Mouse (Mus musculus) 3T3-L1 (cell line): Measurements from ENCODE around the gene Ncapd2.

Experiments used
- DNase-seq: peaks from one replicate; pipeline ENCODE4 v3.0.0-alpha.2; 2015; ENCODE audit warnings: low read depth, low spot score

The Ncapd2 gene

DNA sequence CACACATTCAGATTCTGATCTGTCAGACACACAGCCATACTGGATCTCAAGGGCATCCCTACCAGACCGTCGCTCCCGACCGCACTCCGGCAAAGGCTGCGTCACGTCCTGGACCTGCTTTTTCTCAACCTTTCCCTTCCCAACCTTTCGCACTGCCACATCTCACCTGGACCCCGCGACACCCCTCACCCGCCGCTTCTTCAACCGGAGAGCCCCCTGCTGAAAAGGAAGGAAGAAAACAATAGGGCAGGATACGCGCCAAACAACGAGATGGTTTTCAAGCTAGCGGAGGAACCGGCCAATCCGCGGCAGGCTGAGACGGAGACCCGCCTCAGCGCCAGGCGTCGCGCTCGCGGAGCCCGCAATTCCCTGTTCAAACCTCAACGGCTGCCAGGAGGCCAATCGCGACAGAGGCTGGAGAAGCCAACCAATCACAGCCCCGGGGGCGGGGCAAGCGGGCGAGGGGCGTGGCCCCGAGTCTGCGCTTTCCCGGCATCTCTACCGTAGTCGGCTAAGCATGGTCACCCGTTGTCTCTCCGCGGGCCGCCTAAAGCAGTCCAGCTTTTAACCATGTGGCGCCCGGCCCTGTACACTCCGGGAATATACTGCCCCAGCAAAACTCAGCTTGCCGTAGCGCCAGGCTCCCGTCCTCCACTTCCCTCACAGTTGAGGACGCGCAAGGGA is at the start of gene Ncapd2, which contains the start of gene Mrpl51:
Ncapd2 (minus strand) TSS at position 370 of the 684 bp plus-strand sequence.
Mrpl51 (plus strand) TSS at position 470 of the 684 bp plus-strand sequence.
- peak; percentile 98 for DNase-seq

- DNase-seq = no peak
Observed at GRCm38 (mm10) chr6:125240617-125241016, 49.1 kb upstream of the Ncapd2 start.

DNA sequence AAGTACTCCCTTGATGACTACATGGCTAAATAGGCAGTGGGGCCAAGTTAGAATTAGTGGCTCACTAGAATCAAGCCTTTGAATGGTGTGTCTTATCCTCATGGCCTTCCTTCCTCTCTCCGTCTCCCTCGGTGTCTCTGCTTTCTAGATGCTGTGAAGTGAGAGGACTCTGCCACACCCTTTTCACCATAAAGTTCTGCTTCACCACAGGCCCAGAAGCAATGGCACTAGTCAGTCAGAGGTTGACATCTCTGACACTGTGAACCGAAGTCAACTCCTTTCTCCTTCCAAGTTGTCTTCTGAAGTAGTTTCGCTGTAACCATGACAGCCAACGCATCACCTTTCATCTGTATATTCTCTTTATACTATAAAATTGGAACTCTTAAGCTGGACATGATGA is 48.0 kb upstream of the Ncapd2 start:
- DNase-seq = no peak

DNA sequence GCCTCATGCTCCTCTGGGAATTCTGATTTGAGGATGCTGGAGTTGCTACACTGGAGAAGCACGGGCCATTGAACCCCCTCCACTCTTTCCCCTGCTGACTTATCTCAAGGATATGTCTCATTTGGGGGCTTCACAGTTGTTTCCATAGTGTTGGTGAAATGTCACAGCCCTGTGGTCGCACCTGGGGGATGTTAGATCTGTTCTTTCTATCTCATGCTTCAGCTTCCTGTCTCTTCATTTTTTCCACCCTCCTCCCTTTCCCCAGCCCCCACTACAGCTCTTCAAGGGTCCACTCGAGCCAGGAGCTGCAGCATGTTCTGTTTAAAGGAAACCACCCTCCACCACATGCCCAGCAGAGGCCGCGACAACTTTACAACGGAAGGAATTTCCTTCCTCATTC is 46.9 kb upstream of the Ncapd2 start:
- DNase-seq = no peak

GRCm38 (mm10) chr6:125237421-125237820 is 45.9 kb upstream of the Ncapd2 start:
- no peak for DNase-seq

DNA sequence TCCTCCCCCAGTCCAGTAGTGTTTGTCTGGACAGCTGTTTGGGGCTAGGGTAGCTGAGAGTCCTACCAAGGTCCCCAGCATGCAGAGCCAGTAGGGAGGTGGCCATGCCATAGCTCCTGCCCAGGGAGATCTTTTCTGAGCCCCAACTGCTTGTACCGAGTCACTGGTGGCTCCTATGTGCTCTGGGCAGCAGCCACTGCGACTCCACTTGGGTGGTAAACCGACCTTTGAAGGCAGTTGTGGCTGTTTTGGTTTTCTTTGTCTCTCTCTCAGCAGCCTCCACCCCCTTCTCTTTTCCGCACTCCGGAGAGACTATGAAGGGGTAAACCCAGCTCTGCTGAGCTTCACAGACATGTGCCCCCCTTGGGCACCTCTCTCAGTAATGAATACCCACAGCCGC is 45.3 kb upstream of the Ncapd2 start, which contains the start of gene Cd27:
Cd27 (minus strand) TSS at position 229 of the 400 bp plus-strand sequence.
- no peak for DNase-seq

- no peak for DNase-seq
Observed at GRCm38 (mm10) chr6:125236341-125236740, 44.8 kb upstream of the Ncapd2 start.

DNA sequence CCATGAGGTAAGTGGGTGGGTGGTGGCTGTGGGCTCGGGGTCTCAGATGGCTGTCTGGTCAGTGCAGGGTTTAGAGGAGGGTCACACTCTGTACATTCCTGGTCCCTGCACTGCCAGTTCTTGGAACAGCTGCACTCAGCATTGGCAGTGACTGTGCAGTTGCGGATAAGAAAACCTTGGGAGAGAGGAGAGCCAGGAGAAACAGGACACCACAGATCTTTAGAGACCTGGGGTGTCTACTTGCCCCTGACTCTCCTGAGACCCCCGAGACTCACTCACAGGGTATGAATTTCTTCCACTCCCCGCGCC is 43.0 kb upstream of the Ncapd2 start:
- no peak for DNase-seq

GRCm38 (mm10) chr6:125233816-125234519 is 42.5 kb upstream of the Ncapd2 start:
- DNase-seq = peak; percentile 38

DNA sequence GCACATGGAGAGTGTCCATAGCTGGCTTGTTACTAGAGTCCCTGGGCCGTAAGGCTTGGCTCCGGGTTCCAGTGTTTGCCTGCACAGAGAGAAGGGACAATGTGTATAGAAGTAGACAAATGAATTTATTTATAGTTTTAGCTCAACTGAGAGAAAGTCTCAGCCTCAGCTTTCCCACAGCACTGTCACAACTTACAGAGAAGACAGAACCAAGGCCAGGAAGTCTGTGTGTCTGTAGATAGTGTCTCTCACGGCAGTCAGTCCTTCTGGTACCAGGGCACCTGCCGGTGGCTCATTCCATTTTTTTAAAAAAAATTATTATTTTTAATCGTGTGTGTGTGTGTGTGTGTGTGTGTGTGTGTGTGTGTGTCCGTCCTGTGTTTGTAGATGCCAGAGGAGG is 41.0 kb upstream of the Ncapd2 start:
- no peak for DNase-seq

GRCm38 (mm10) chr6:125232045-125232437 is 40.5 kb upstream of the Ncapd2 start:
- no peak for DNase-seq

DNA sequence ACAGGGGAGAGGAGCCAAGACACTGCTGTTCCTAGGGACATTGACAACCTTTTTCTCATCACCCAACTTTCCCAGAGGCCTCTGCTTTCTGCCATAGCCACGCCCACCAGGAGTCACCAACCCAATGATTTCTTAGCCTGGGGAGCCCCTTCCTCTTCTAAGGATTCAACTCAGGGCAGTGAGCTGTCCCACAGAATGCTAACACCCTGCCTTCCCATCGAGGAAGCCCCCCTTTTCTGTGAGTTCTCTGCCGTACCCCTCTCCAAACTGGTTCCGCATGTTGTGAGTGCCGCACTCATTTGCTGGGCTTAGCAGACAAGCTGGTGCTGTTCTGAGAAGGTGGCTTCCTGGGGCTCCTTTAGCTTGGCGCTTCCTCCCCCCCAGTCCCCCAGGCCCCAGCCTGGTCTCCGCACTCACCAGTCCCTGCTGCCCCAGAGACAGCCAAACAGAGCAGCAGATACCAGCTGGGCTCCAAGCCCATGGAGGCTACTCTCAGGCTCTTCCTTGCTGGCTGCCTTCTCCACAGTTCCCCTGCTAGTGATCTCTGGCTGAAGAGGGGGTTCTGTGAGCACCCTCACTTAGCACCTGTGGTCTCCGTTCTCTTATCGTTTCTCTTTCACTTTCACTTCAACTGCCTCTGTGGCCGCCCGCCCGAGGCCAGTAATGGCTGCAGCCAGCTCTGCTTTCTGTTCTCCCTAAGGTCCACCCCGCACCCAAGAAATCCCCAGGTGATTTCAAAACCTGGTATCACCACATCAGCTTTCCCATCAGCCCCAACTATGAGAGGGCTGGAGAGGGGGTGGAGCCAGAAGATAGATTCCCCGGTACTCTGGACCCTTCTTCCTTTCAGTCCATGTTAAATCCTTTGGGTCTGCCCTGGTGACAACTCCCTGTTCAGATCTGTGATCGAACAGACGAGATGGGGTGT is 39.9 kb upstream of the Ncapd2 start, which contains the start of gene Tapbpl:
Tapbpl (minus strand) TSS at position 744 of the 928 bp plus-strand sequence.
- peak; percentile 67 for DNase-seq

DNA sequence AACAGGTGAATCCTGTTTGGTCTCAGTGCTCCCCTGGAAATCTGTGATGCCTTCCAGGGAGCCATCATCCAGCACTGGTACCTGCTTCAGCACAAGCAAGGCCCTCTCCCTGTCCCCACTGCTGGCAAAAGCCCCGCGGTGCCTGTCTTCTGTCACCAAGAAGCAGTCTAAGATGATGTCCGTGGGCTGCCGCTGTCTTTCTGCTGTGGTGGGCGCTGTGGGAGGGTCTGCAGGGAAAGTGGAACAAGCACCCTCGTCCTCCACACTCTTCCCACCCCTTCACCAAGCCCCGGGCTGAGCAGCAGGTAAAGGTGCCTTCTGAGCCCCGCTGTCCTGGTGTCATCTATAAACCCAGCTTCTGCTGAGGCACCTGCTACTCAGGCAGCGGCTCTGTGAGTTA is 39.1 kb upstream of the Ncapd2 start:
- no peak for DNase-seq

- peak; percentile 35 for DNase-seq
Observed at GRCm38 (mm10) chr6:125225518-125226115, 34.1 kb upstream of the Ncapd2 start.

DNA sequence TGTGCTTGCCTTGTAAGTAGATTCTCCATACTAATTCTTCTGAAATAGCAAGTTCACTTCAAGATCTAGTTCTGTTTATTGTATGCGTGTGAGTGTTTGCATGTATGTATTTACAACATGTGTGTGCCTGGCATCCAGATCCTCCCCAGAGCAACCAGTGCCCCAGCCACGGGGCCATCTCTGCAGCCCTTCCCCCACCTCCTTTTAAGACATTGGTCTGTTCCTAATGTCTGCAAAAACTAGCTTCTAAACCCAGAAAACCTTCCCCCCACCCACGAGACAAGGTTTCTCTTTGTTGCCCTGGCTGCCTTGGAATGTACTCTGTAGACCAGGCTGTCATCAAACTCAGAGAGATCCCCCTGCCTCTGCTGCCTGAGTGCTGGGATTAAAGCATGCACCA is 31.1 kb upstream of the Ncapd2 start:
- DNase-seq = no peak

DNA sequence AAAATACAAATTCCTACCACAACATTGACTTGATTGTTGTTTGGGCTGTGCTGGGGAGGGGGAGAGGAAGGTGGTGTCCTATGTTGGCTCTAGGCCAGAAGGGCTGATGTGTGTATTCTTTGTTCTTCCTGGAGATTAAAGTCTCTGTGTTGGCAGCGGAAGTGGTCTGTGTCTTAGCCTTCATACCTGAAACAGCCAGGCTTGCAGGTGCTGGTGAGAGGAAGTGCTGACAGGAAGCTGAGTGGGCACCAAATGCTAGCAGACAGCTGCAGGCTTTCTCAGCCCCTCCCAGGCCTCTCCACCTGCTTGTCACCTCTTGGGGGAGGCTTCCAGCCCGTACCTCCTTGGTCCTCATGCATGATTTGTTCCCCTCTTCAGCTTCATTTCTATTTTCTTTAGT is 30.6 kb upstream of the Ncapd2 start:
- no peak for DNase-seq

GRCm38 (mm10) chr6:125221115-125221745 is 29.7 kb upstream of the Ncapd2 start:
- DNase-seq = no peak

GRCm38 (mm10) chr6:125218963-125219362 is 27.5 kb upstream of the Ncapd2 start:
- peak; percentile 84 for DNase-seq

DNA sequence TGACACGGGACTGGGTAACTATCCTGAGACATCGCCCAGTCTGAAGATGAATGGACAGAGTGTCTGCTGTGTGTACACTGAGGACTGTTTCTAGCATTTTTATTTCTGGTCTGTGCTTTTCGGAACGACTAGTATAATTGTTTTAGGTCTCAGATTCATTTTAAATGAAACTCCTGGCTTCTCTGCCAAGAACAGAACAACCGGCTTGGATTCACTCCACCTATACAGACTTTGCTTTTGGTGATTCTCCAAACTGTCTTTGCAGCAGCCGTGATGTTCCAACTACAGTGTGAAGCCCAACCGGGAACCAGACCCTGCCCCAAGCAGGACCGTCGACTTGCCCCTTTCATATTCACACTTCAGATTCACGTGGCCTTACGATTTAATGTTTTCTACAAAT is 26.4 kb upstream of the Ncapd2 start:
- DNase-seq = no peak

- DNase-seq = no peak
Observed at GRCm38 (mm10) chr6:125216898-125217297, 25.4 kb upstream of the Ncapd2 start.
